Mouse (Mus musculus) gonadal fat pad, adult 2 months (tissue): ENCODE data around the gene Hoxa3. TPM values are rescaled to one million over a fixed set of nuclear protein-coding genes. Genes with fewer than 3 reads are reported as not detected.

Experiments used
- DNase-seq: peaks from one replicate; pipeline ENCODE4 v3.0.0-alpha.2; 2012; ENCODE audit warnings: low read depth
- polyA plus RNA-seq: library from polyadenylated mRNA; depleted of rRNA; stranded (reverse); fragments of >200 nt; gene quantifications from 2 replicates; pipeline ENCODE4 v1.2.3, GENCODE M21; 2012

The Hoxa3 gene
- polyA plus RNA-seq, 1 experiment: 5.6 TPM

- no peak for DNase-seq
Measured at GRCm38 (mm10) chr6:52183311-52184080, 29.6 kb downstream of the Hoxa3 start.

- no peak for DNase-seq
Measured at GRCm38 (mm10) chr6:52182793-52183192, 30.3 kb downstream of the Hoxa3 start.

GRCm38 (mm10) chr6:52182030-52182429, 31.1 kb downstream of the Hoxa3 start:
- no peak for DNase-seq

GRCm38 (mm10) chr6:52180726-52181125, 32.4 kb downstream of the Hoxa3 start:
- DNase-seq: no peak

- no peak for DNase-seq
Measured at GRCm38 (mm10) chr6:52180213-52180710, 32.9 kb downstream of the Hoxa3 start.

- DNase-seq: no peak
Measured at GRCm38 (mm10) chr6:52179690-52180089, 33.4 kb downstream of the Hoxa3 start.

GRCm38 (mm10) chr6:52178918-52179665, 34.0 kb downstream of the Hoxa3 start:
- DNase-seq: no peak

- DNase-seq: no peak
Measured at GRCm38 (mm10) chr6:52177806-52178205, 35.3 kb downstream of the Hoxa3 start.

- DNase-seq: no peak
Measured at GRCm38 (mm10) chr6:52177061-52177735, 35.9 kb downstream of the Hoxa3 start, which contains the start of gene 5730596B20Rik. Gene 5730596B20Rik, plus strand, starts transcription at chr6:52177498.

GRCm38 (mm10) chr6:52176391-52176790, 36.7 kb downstream of the Hoxa3 start:
- DNase-seq: no peak

- DNase-seq: no peak
Measured at GRCm38 (mm10) chr6:52175864-52176263, 37.3 kb downstream of the Hoxa3 start.

GRCm38 (mm10) chr6:52174968-52175751, 38.0 kb downstream of the Hoxa3 start:
- no peak for DNase-seq

- DNase-seq: no peak
Measured at GRCm38 (mm10) chr6:52173648-52174047, 39.5 kb downstream of the Hoxa3 start.

- no peak for DNase-seq
Measured at GRCm38 (mm10) chr6:52172501-52172900, 40.6 kb downstream of the Hoxa3 start.

GRCm38 (mm10) chr6:52171938-52172337, 41.2 kb downstream of the Hoxa3 start:
- DNase-seq: no peak

- DNase-seq: no peak
Measured at GRCm38 (mm10) chr6:52171331-52171730, 41.8 kb downstream of the Hoxa3 start.

- no peak for DNase-seq
Measured at GRCm38 (mm10) chr6:52170898-52171223, 42.3 kb downstream of the Hoxa3 start.

- no peak for DNase-seq
Measured at GRCm38 (mm10) chr6:52170166-52170897, 42.8 kb downstream of the Hoxa3 start.

- DNase-seq: no peak
Measured at GRCm38 (mm10) chr6:52169499-52170165, 43.5 kb downstream of the Hoxa3 start.
